Mouse (Mus musculus): ENCODE results near the gene Lin7b.

GRCm38 (mm10) chr7:45338161-45338911, 32.0 kb downstream of the Lin7b start:
- no peak for TF ChIP-seq CTCF (IDR thresholded peaks at IDR 0.05; ENCODE audit: borderline replicate concordance, insufficient read depth, low read depth, low read length)
- TF ChIP-seq POLR2A (IDR thresholded peaks at IDR 0.05; ENCODE audit: borderline replicate concordance, insufficient read depth, low read length): no peak
